Mouse (Mus musculus) lung, postnatal 0 days (tissue): Measurements from ENCODE around the gene Reep3.

Experiments used
- CTCF ChIP-seq: IDR thresholded peaks from 2 replicates; pipeline ENCODE4 v1.5.1; 2016; ENCODE audit warnings: antibody characterized with exemption, mild to moderate bottlenecking
- EP300 ChIP-seq: IDR thresholded peaks from 2 replicates; pipeline ENCODE4 v1.6.1; 2016; ENCODE audit warnings: antibody characterized with exemption, mild to moderate bottlenecking, control low read depth

GRCm38 (mm10) chr10:66998770-66999169, 98.0 kb downstream of the Reep3 start:
- TF ChIP-seq CTCF (no peak), EP300 (no peak)
